Mouse (Mus musculus) embryonic fibroblast, embryonic 13.5 days (primary cell): Measurements from ENCODE around the gene Cldn10.

ENCODE experiments used
- CTCF ChIP-seq: IDR thresholded peaks from 2 replicates; pipeline ENCODE4 v1.5.1; 2011; ENCODE audit warnings: mild to moderate bottlenecking, control low read depth, low read length, moderate library complexity, borderline replicate concordance; ENCODE audit not compliant: insufficient read depth
- POLR2A ChIP-seq: IDR thresholded peaks from 2 replicates; pipeline ENCODE4 v1.6.1; 2011; ENCODE audit warnings: low read depth, mild to moderate bottlenecking, control low read depth, low read length, moderate library complexity

DNA sequence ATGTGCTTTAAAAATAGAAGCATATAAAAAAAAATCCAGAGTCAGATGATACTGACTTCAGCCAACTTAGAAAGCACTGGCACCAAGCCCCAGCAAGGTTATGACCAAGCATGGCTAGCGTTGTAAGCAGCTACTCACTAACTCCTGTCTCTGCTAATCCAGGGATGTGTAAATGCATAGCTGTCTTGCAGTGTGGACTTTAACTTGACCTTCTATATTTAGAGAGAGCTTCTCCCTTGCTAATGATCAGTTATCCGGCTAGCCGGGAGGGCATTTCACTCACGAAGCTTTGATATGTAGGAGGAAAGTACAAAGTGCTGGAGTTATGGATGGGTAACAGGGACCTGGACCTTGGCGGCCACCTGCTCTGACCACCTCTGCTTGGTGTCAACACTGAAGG lies 19.9 kb downstream of the Cldn10 start:
- no peak for TF ChIP-seq POLR2A
- TF ChIP-seq CTCF, result no peak
